ENCODE assay signal across 2 mouse cellular contexts in the genomic region with DNA sequence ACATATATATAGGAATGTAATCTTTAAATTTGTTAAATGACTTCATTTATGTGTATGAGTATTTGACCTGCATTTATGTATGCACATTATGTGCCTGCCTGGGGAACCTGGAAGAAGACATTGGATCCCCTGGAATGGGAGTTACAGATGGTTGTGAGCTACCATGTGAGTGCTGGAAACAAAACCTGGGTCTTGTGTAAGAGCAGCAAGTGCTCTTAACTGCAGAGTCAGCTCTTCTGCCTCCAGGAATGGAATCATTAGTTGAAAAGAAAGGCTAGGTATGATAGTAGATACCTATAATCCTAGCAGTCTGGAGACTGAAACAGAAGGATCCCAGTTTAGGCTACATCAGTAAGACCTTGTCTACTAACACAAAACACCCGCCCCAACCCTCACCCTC.
A peak's percentile ranks its signal among the peaks of the same experiment; 100 is the strongest.
TF ChIP-seq lines count a peak whose summit lies in the region.

No protein-coding gene starts in this region.

TF ChIP-seq in CH12.LX, 34 proteins besides CTCF, POLR2A, EP300 and RAD21:
- TF ChIP-seq MAFK (IDR thresholded peaks at IDR 0.05; ENCODE audit: insufficient replicate concordance, low read length) (0 out of 2 replicates have a peak, but pooled peaks have one; percentile 13), ZKSCAN1 (IDR thresholded peaks at IDR 0.05; ENCODE audit: borderline replicate concordance, low read depth, low read length) (no peak)
TF ChIP-seq in CH12.LX: peak in this region for 1.

TF ChIP-seq in MEL, 35 proteins besides CTCF, POLR2A, EP300 and RAD21:
- TF ChIP-seq TAL1 (IDR thresholded peaks at IDR 0.05; ENCODE audit: low read length) (no peak), MAX (IDR thresholded peaks at IDR 0.05; ENCODE audit: low read length) (no peak), POLR2AphosphoS2 (IDR thresholded peaks at IDR 0.05; ENCODE audit: low read length) (no peak), SIN3A (IDR thresholded peaks at IDR 0.05; ENCODE audit: low read length) (no peak), CHD1 (IDR thresholded peaks at IDR 0.05; ENCODE audit: low read depth, low read length) (no peak), GATA1 (IDR thresholded peaks at IDR 0.05; ENCODE audit: low read depth, low read length) (no peak), NELFE (IDR thresholded peaks at IDR 0.05; ENCODE audit: low read depth, low read length) (no peak), MAFK (IDR thresholded peaks at IDR 0.05; ENCODE audit: borderline replicate concordance, low read depth, low read length) (0 out of 2 replicates have a peak, but pooled peaks have one; percentile 26), ZNF384 (IDR thresholded peaks at IDR 0.05; ENCODE audit: low read depth, low read length) (no peak)
